Mouse (Mus musculus): ENCODE measurements at regions not wholly inside any gene's neighbourhood (a gene's known extent, or its start where the extent isn't known, plus 50 kb on each side); places are given as distances from the start of the nearest gene placed in this dataset.

GRCm38 (mm10) chr16:93436732-93437131, 167.1 kb downstream of the Setd4 start:
- no peak for TF ChIP-seq CTCF (IDR thresholded peaks at IDR 0.05; ENCODE audit: low read depth)
- TF ChIP-seq EP300 (IDR thresholded peaks at IDR 0.05; ENCODE audit: low read depth), result no peak
